Mouse (Mus musculus) lung, embryonic 14.5 days (tissue): ENCODE measurements at regions not wholly inside any gene's neighbourhood (a gene's known extent, or its start where the extent isn't known, plus 50 kb on each side); places are given as distances from the start of the nearest gene placed in this dataset.
A peak's percentile ranks its signal among the peaks of the same experiment; 100 is the strongest.

Experiments
- ATAC-seq: fragments of 200-750 bp; cut with Nextera tagmentation; 2 replicates; pipeline ENCODE4 v1.8.0; 2017; ENCODE audit warnings: mild to moderate bottlenecking, moderate TSS enrichment, moderate library complexity; ENCODE audit not compliant: insufficient read depth
- DNase-seq: peaks from one replicate; pipeline ENCODE4 v3.0.0-alpha.2; 2015
- H3K27ac ChIP-seq: fragments of 300-500 bp; sonication (generic); 2 replicates; pipeline ENCODE4 v1.5.1; 2014; ENCODE audit warnings: low read depth, mild to moderate bottlenecking, moderate library complexity
- H3K27me3 ChIP-seq: fragments of 300-500 bp; sonication (generic); 2 replicates; pipeline ENCODE4 v1.6.1; 2014; ENCODE audit warnings: low read length, control low read depth; ENCODE audit not compliant: insufficient read depth
- H3K36me3 ChIP-seq: fragments of 300-500 bp; sonication (generic); 2 replicates; pipeline ENCODE4 v1.6.1; 2014; ENCODE audit warnings: control low read depth; ENCODE audit not compliant: insufficient read depth
- H3K4me1 ChIP-seq: fragments of 300-500 bp; sonication (generic); 2 replicates; pipeline ENCODE4 v1.6.1; 2014; ENCODE audit warnings: antibody characterized with exemption, control low read depth; ENCODE audit not compliant: insufficient read depth
- H3K4me2 ChIP-seq: fragments of 300-500 bp; sonication (generic); 2 replicates; pipeline ENCODE4 v1.6.1; 2014; ENCODE audit warnings: mild to moderate bottlenecking
- H3K4me3 ChIP-seq: fragments of 300-500 bp; sonication (generic); 2 replicates; pipeline ENCODE4 v1.5.1; 2014; ENCODE audit warnings: low read depth, low read length
- H3K9ac ChIP-seq: fragments of 300-500 bp; sonication (generic); 2 replicates; pipeline ENCODE4 v1.6.1; 2014
- H3K9me3 ChIP-seq: fragments of 300-500 bp; sonication (generic); 2 replicates; pipeline ENCODE4 v1.6.1; 2016; ENCODE audit warnings: low read depth, low read length, control low read depth
- CTCF ChIP-seq: IDR thresholded peaks from 2 replicates; pipeline ENCODE4 v1.5.1; 2016; ENCODE audit warnings: antibody characterized with exemption, low read depth
- WGBS: fragments of 180-500 bp; shearing (Covaris S2); extraction: QIAGEN DNeasy Blood & Tissue Kit; methylation state at CpG from one replicate; pipeline ENCODE4 v1.1.7; 2014; 5-methylcytosine and 5-hydroxymethylcytosine counted together

DNA sequence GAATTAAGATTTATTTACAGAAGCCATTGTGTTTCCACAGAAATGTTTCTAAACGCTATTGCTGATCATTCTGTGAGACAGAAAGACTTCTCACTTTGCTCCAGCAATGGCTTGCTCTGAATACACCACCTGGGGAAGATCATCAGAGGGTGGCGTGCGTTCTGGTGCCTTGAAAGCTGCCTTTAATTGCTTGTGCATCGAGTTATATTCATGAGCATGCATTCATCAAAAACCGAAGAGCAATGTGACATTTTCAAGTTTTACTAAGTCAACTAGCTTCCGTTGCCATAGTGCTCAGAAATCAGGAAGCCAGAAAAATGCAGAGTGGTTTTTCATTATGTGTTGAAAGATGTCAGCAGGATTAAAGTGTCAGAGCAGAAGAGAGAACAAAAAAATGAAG is 85.0 kb upstream of the Pcdh18 start:
- no peaks in the 10 kb centered on the region for H3K9me3 ChIP-seq
- H3K36me3 ChIP-seq: no peaks in the 10 kb centered on the region
- ATAC-seq: no peak

DNA sequence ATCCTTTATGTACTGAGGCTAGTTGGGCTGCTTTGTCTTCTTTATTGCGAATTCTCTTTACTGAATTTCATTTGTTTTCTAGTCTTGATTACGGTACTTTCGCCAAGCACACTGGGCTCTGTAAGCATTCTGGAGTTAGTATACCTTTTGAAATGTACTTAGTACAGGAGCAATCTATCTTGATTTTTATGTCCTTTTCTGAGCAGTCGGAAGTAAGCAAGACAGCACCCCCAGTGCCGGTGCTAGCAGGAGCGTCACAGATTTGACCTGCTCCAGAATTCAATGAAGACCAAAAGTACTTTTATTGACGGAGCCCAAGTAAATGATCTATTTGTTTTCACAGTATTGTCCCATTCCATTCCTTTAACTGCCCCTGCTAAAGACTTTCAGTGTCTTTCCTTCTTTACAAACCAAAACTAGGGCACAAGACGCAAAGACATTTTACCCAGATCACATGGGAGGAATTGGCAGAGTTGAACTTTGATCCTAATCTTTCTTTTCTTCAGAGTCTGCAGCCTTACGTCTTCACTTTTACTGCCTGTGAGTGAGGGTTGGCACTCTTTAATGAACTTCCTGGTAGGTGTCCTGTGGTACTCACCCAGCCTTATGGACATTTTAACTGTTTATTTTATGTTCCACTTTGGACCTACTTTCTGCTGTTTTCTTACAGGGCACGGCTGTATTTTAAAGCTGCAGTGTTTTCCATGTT is 83.5 kb upstream of the Pcdh18 start:
- Histone ChIP-seq H3K9ac (no peak overlapping the region), H3K9me3 (no peaks in the 10 kb centered on the region), H3K4me3 (no peak overlapping the region), H3K36me3 (no peaks in the 10 kb centered on the region), H3K27ac (no peak overlapping the region), H3K4me1 (no peaks in the 10 kb centered on the region), H3K4me2 (no peak overlapping the region), H3K27me3 (no peaks in the 10 kb centered on the region)
- no peak for DNase-seq
- 78% methylated on average over 10 of the region's 10 CpGs for WGBS
- no peak for TF ChIP-seq CTCF
- no peak for ATAC-seq

More for the DNA sequence above, 85.0 kb upstream of the Pcdh18 start:
- H3K4me1 ChIP-seq: no peaks in the 10 kb centered on the region
- DNase-seq: peak; percentile 44
- no peak overlapping the region for H3K4me3 ChIP-seq
- TF ChIP-seq CTCF: no peak
- no peak overlapping the region for H3K4me2 ChIP-seq
- 35% methylated on average over 6 of the region's 6 CpGs for WGBS
- H3K27me3 ChIP-seq: no peaks in the 10 kb centered on the region
- H3K9ac ChIP-seq: no peak overlapping the region
- H3K27ac ChIP-seq: no peak overlapping the region

DNA sequence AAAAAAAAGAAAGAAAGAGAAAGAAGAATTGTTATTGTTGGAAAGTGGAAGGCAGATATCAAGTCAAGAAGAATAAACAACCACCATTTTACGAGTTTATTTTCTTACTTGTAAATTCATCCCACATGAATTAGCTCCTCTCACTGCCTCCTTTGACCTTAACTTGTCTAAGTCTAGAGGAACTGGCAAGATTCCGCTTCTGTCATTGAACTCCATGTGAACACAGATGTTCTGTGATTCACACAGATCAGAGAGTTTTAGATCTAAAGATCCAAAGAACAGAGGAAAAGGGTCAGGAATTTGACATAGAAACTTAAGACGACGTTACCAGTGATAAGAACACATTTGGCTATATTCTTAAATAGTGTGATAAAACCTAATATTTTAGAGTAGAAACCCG is 57.3 kb upstream of the Pcdh18 start:
- no peak for TF ChIP-seq CTCF
- Histone ChIP-seq H3K4me1 (no peaks in the 10 kb centered on the region), H3K9ac (no peak overlapping the region), H3K27ac (no peak overlapping the region), H3K9me3 (no peaks in the 10 kb centered on the region), H3K36me3 (no peaks in the 10 kb centered on the region), H3K27me3 (no peaks in the 10 kb centered on the region), H3K4me3 (no peak overlapping the region), H3K4me2 (no peak overlapping the region)
- DNase-seq (peak; percentile 85), ATAC-seq (peak; percentile 54; the same call in 1 of the 2 replicates)
- WGBS: 30% methylated on average over 5 of the region's 5 CpGs

DNA sequence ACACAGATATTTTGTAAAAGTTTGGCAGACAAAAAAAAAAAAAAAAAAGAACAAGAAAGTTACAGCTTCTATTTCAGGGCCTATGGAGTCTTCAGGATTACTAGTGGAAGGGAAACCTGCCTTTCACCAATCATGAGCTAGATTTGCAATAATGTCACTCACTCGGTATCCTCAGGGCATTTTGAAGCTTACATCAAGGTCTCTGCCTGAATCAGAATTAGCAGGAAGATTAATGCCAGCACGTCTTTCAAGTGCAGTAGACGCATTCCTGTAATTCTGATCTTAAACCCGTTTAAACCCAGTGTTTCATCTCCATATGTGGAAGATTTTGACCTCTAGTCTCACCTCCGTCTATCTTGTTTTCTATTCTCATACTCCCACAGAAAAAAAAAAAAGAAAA is 50.6 kb upstream of the Pcdh18 start:
- Histone ChIP-seq H3K27me3 (no peaks in the 10 kb centered on the region), H3K36me3 (no peaks in the 10 kb centered on the region), H3K4me2 (no peak overlapping the region), H3K4me3 (no peak overlapping the region), H3K9me3 (no peaks in the 10 kb centered on the region), H3K4me1 (no peaks in the 10 kb centered on the region), H3K9ac (no peak overlapping the region), H3K27ac (peak overlapping the region; percentile 58; the same call in 1 of the 2 replicates)
- ATAC-seq (no peak), DNase-seq (peak; percentile 11)
- 31% methylated on average over 5 of the region's 5 CpGs for WGBS
- TF ChIP-seq CTCF: no peak

DNA sequence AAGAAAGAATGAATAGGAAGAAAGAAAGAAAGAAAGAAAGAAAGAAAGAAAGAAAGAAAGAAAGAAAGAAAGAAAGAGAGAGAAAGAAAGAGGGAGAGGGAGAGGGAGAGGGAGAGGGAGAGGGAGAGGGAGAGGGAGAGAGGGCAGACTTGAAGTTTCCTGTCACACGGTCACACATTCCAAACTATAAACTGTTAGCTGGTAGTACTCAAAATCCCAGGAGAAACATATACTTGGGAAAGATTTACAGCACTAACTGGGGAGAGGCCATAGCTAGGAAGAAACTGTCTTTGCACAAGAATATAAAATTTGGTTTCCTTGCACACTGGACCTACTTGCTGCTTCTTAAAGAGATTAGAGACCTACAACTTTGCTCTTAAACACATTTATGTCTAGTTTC is 50.2 kb upstream of the Pcdh18 start:
- Histone ChIP-seq H3K27me3 (no peaks in the 10 kb centered on the region), H3K9ac (no peak overlapping the region), H3K4me2 (no peak overlapping the region), H3K9me3 (no peaks in the 10 kb centered on the region), H3K27ac (peak overlapping the region; percentile 58; the same call in 1 of the 2 replicates), H3K36me3 (no peaks in the 10 kb centered on the region), H3K4me1 (no peaks in the 10 kb centered on the region), H3K4me3 (no peak overlapping the region)
- no peak for TF ChIP-seq CTCF
- WGBS: 7% methylated on average over 1 of the region's 1 CpGs
- ATAC-seq (peak; percentile 70; the same call in 1 of the 2 replicates), DNase-seq (peak; percentile 56)
